Mouse (Mus musculus) left cerebral cortex, adult 9 months (tissue): ENCODE measurements around the gene Chp1.
A peak's percentile ranks its signal among the peaks of the same experiment; 100 is the strongest.
"Not testable (repeated sequence)": the region's sequence is repeated elsewhere in the genome, so short reads cannot be mapped to it uniquely, and the experiment has no call there.

Source experiments
- DNase-seq, 2 experiments: peaks; one replicate each; pipeline ENCODE4 v3.0.0; 2022; ENCODE audit warnings: low spot score in 2 of 2

Gene Chp1

DNA sequence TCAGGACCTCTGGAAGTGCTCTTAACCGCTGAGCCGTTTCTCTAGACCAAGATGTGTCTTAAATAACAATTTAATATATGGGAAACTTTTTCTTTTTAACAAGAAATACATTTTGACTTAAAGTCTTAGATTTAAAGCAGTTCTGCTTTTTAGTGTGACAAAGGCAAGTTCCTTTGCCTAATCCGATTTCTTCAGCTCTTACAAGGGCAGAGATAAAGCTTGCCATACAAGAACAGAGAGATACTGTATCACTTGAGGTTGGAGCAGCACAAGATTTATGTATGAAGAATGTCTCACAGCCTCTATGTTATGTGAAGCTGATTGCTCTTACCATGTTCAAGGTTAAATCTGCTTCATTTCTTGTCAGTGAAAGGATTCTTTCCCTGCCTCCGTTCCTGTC is 17.8 kb downstream of the Chp1 start:
- no peak for DNase-seq

DNA sequence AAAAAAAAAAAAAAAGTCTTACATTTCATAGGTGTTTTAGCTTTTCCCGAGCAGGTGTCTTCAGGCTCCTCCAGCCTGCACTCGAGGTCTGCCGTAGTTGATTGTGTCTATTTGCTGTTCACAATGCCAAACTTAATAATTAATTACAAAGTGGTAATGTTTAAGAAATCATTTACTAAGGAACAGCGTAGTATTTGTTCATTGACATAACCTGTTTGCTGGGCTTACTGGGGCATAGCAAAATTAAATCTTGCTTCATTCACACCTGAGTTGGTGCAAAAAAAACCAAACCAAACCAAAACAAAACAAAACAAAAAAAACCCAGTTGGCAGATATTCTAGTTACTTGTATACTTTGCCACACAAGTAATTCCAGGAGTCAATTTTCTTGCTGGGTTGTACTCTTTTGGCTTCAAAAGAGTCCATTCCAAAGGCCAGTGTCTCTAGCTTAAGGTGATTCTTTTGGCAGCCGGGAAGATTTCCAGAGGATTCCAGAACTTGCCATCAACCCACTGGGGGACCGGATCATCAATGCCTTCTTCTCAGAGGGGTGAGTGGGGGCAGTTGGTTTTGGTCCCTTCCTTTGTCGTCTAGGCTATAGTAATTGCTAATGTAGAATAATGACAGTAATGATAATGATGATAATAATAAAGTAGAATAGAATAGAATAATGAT is 18.8 kb downstream of the Chp1 start:
- no peak for DNase-seq

DNA sequence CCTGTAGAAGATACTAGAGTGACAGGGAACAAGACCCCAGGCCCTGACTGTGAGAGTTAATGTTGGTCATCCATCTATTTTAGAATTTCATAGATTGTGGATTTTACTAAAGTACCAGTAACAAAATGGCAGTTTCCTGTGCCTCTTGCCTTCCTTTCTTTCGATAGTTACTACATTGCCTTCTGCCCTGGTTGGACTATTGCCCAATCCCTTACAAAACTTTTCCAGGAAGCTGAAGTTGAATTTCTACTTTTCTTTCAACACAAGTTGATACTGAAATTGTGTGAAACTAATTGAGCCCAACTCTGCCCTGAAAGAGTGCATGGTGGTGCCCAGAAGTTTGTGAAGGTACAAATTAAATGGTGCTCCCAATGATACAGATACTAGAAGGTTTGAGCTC is 25.0 kb downstream of the Chp1 start:
- DNase-seq, result no peak

- no peak for DNase-seq
These were observed 34.1 kb downstream of the Chp1 start for GRCm38 (mm10) chr2:119581571-119581970.

DNA sequence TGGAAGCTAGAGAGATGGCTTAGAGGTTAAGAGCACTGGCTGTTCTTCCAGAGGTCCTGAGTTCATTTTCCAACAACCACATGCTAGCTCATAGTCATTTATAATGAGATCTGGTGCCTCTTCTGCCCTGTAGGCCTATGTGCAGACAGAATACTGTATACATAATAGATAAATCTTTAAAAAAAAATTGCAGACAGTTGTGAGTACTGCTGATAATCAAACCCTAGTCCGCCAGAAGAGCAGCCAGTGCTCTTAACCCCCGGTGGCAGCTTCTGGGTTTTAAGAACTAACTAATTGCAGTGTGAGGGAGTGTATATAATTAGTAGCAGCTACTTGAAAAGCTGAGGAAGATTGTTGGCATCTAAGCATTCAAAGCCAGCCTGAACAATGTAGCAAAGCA is 35.9 kb downstream of the Chp1 start:
- DNase-seq, result no peak

- DNase-seq, result no peak
These were observed 36.8 kb downstream of the Chp1 start for GRCm38 (mm10) chr2:119584282-119584681.

GRCm38 (mm10) chr2:119587383-119587782 is 39.9 kb downstream of the Chp1 start:
- peak in 1 of 2 experiments; percentile 34 for DNase-seq

DNA sequence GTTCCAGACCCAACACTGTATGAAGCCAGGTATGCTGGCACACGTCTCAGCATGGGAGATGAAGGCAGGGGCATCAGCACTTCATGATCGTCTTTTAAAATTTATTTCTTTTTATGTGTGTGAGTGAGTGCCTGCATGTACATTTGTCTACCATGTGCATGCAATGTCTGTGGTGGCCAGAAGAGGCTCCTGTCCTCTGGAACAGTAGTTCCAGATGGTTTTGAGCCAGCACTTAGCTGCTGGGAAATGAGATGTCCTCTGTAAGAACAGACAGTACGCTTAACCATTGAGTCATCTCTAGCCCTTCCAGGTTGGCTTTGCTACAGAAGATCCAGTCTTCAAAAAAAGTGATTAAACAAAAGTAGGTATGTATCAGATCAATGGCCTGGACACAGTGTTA is 43.8 kb downstream of the Chp1 start:
- DNase-seq, result no peak

DNA sequence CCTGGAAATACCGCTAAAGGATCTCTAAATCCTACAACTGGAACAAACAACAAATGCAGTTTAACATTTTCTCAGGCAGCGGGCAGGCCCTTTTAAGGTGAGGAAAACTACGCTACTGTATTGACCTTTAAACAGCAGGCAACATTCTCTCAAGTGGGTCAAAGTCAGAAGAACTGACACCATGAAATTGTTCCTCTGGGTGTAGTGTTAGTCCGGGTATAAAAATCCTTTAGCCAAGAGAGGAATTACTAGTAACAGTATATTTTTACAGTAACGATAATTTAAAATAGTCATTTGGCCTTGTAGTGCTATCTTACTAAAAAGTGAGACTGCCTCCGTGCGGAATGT is 46.2 kb downstream of the Chp1 start:
- DNase-seq, result no peak

GRCm38 (mm10) chr2:119594113-119594981 is 46.9 kb downstream of the Chp1 start:
- DNase-seq, result peak; percentile 87 to 98

- DNase-seq, result no peak
These were observed 47.8 kb downstream of the Chp1 start for GRCm38 (mm10) chr2:119595308-119595707.

- DNase-seq, result peak in 1 of 2 experiments; percentile 65
These were observed 49.4 kb downstream of the Chp1 start for GRCm38 (mm10) chr2:119596781-119597330.

DNA sequence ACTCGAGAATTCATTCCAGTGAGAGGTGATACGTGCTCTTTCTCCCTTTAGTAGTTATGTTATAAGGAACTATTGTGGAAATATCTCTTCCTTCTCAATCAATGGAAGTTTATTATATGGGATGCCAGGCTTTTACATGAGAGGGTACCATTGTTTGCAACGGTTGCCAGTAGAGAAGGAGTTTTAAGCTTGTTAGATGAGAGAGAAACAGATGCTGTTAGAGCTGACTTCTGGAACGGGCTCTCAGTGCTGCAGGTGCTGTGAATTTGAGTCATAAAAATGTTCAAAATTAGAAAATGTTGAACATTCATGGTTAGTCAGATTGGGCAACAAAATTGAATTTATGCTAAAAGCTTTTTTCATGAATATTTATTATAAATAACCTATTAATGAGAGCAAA is 53.5 kb downstream of the Chp1 start:
- DNase-seq, result peak in 1 of 2 experiments; percentile 31

- DNase-seq, result not testable (repeated sequence)
These were observed 54.1 kb downstream of the Chp1 start for GRCm38 (mm10) chr2:119601575-119601974.

GRCm38 (mm10) chr2:119602488-119602887 is 55.0 kb downstream of the Chp1 start:
- DNase-seq, result no peak

GRCm38 (mm10) chr2:119603909-119604308 is 56.4 kb downstream of the Chp1 start:
- DNase-seq, result no peak

- DNase-seq, result no peak
These were observed 58.0 kb downstream of the Chp1 start for GRCm38 (mm10) chr2:119605361-119605973.

DNA sequence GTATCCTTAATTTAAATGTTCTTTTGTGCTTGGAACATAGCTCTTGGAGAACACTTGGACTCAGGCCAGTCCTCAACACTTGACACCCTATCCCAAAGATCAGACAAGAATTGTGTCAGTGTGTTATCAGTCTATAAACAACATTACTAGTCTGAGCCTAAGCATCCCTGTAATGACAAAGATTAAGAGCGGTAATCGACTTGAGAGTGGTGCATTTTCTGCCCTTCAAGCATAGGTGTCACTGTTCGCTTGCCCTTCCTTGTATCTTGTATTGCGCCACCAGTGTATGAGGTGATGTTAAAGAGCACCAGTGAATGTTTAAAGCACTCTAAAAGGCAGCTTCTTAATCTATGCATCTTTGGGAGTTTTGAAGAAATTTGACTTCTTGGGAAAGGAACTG is 59.5 kb downstream of the Chp1 start:
- no peak for DNase-seq

DNA sequence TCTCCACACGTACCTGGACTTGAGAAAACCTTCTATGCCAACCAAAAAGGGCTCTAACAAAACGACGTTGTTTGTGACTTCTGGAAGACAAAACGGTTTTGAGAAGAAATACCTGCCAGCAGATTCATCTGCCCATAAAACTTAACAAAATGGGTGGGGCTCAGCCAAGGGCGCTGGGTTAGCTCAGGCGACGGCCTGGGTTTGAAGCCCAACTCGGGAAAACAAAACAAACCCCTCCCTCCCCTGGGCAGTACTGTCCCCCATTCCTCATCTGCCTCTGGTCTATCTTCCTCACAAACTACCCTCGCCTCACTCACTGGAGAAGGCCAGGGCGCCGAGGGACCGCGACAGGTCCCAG is 70.3 kb downstream of the Chp1 start:
- DNase-seq, result no peak

DNA sequence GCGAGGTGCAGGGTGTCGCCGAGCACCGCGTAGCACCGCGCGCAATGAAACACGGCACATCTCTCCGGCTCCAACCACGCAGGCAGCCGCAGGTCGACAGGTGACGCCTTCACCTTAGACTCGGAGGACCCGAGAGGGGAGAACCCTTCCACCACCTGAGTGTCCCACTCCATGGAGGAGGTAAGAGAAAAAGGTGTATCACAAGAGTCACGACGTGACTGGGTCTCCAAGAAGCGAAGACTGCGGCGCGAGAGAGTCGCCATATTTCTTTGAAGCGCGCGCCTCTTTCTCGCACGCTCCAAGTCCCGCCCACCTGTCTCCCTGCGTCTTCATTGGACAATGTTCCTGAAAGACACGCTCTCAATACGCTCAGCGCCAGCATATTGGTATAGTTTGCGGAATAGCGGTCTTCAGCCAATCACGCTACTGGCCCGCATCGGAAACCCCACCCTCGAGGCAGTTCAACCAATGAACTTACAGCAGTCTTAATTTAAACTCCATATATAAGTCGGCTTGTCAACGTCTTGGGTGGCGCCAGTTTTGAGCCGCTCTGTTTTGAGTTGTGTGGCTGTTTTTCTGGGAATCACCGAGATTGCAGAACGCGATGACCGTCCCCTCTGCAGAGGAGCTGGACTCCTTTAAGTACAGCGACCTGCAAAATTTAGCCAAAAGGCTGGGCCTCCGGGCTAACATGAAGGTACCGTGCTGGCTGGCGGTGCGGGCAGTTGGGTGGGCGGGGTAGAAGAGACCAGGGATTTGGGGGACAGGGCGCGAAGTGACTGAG is 70.9 kb downstream of the Chp1 start, which contains the start of the genes Nusap1 and Oip5:
Nusap1 (plus strand) TSS at position 100 of the 784 bp plus-strand sequence.
Oip5 (minus strand) TSS at position 271 of the 784 bp plus-strand sequence.
- DNase-seq, result peak; percentile 91 to 96

- not testable (repeated sequence) for DNase-seq
These were observed 71.5 kb downstream of the Chp1 start for GRCm38 (mm10) chr2:119619002-119619401.

DNA sequence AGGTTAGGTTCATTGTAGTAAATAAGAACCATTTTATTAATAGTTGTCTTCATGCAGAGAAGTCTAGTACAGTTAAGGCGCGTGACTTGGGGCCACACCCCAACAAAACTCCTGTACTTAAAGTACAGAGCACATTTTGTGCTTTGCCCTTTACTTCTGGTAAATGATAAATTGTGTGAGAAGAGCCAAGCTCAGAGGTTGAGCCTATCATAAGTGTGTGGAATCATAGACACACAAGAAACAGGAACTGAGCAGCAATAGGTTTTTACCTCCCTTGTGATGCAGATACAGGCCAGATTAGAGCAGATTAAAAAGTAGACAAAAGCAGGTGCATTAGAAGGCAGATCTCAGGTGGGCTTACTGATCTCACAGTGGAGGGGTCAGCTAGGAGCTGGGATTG is 73.8 kb downstream of the Chp1 start:
- DNase-seq, result no peak
